Comparison of ENCODE assay signal across 8 mouse cellular contexts in the genomic region with DNA sequence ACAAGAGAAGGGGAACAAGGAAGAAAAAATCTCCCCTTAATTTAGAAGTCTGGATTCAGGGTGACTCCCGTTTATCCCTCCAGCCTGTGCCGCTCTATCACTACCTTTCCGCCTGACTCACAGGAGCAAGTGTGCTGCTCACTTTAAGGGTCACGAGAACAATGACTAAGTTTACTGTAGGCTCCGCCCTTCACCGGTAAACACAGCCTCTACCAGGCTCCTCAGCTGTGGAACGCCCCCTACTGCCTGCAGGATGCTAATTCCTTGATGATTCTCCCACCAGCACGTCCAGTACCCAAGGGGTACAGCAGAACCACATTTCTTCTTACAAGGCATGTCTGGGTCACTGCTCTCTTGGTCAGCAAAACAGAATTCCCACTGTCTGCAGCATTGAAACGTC.
DNase-seq lines count a peak whose midpoint lies in the region; TF ChIP-seq lines count a peak whose summit lies in the region.
"Had no signal": no experiment of that assay in that cellular context is flagged by ENCODE, and none has a peak within 500 bp of the region (broad histone marks: within the 10 kb centered on the region; RNA-seq: fewer than 3 reads in every experiment).

No protein-coding gene starts in this region.

- H3K27ac ChIP-seq in kidney, adult 2 months (ENCODE audit: insufficient read depth, low read depth, low read length) = peak overlapping the region; percentile 78
- H3K27ac ChIP-seq: limb, embryonic 13.5 days had no signal

- TF ChIP-seq CTCF in kidney, adult 2 months (conservative IDR thresholded peaks at IDR 0.05; ENCODE audit: insufficient read depth, insufficient read length, low read depth, low read length) = peak; percentile 65

- H3K27me3 ChIP-seq in kidney, adult 2 months (replicated peaks; ENCODE audit: control insufficient read depth, insufficient read depth, low read length) = no peaks in the 10 kb centered on the region

- no peaks in the 10 kb centered on the region for H3K36me3 ChIP-seq in kidney, adult 2 months (ENCODE audit: control insufficient read depth, insufficient read depth, low read length)
- H3K36me3 ChIP-seq: limb, embryonic 13.5 days had no signal

- WGBS in kidney, adult 2 months = 17% methylated on average over 9 of the region's 9 CpGs

- no peaks in the 10 kb centered on the region; the same call in 1 of the 2 replicates for H3K4me1 ChIP-seq in kidney, adult 2 months (ENCODE audit: control insufficient read depth, insufficient read depth, low read length)

- peak; percentile 5 to 32 for DNase-seq in CD8-positive naive resting alpha-beta T cell, adult 2 months (ENCODE audit: low read depth in 2 of 2, low spot score in 2 of 2)
- peak; percentile 12 for DNase-seq in MEL-GATA-1-ER (ENCODE audit: extremely low read depth, low read depth)
- DNase-seq in forelimb bud, embryonic 11.5 days (ENCODE audit: low read depth, low spot score) = peak; percentile 52
- DNase-seq in kidney, adult 2 months = peak; percentile 88
- peak; percentile 54 for DNase-seq in lung, postnatal 14 days
- peak; percentile 36 for DNase-seq in thymus, postnatal 14 days
- DNase-seq in ovary, adult 18-20 months (ENCODE audit: low spot score) = no peak

- TF ChIP-seq POLR2A in kidney, adult 2 months (IDR thresholded peaks at IDR 0.05; ENCODE audit: low read depth, low read length) = no peak

- H3K4me3 ChIP-seq in kidney, adult 2 months (ENCODE audit: insufficient read depth, low read depth, low read length) = no peak overlapping the region
- H3K4me3 ChIP-seq: limb, embryonic 13.5 days had no signal
